Mouse (Mus musculus) C2C12 (cell line): ENCODE measurements around the gene 1700016D06Rik. TPM values are rescaled to one million over a fixed set of nuclear protein-coding genes. Genes with fewer than 3 reads are reported as not detected.

ENCODE experiments used
- H3K27me3 ChIP-seq: one replicate; pipeline ENCODE4 v1.6.1; 2011; ENCODE audit not compliant: control insufficient read depth, insufficient read depth, insufficient read length
- H3K36me3 ChIP-seq: one replicate; pipeline ENCODE4 v1.6.1; 2011; ENCODE audit not compliant: control insufficient read depth, insufficient read depth
- H3K4me3 ChIP-seq: one replicate; pipeline ENCODE4 v1.5.1; 2011; ENCODE audit warnings: mild to moderate bottlenecking, control low read depth; ENCODE audit not compliant: poor library complexity, insufficient read depth, severe bottlenecking
- H3K79me2 ChIP-seq: one replicate; pipeline ENCODE4 v1.6.1; 2011; ENCODE audit not compliant: control insufficient read depth, insufficient read depth
- H3K79me3 ChIP-seq: one replicate; pipeline ENCODE4 v1.6.1; 2011; ENCODE audit warnings: low read depth, control low read depth
- H3ac ChIP-seq: one replicate; pipeline ENCODE3; 2011; ENCODE audit warnings: low read depth; ENCODE audit not compliant: control insufficient read depth, insufficient read length
- CEBPB ChIP-seq: IDR thresholded peaks from one replicate; pipeline ENCODE4 v1.6.1; 2011; ENCODE audit warnings: low read depth, mild to moderate bottlenecking, control low read depth, moderate library complexity
- CTCF ChIP-seq: IDR thresholded peaks from one replicate; pipeline ENCODE4 v1.5.1; 2011; ENCODE audit not compliant: control insufficient read depth, insufficient read depth, insufficient read length
- FOSL1 ChIP-seq: IDR thresholded peaks from one replicate; pipeline ENCODE4 v1.8.0; 2011; ENCODE audit warnings: mild to moderate bottlenecking, low read length; ENCODE audit not compliant: poor library complexity, insufficient read depth, severe bottlenecking
- MAX ChIP-seq: IDR thresholded peaks from one replicate; pipeline ENCODE4 v1.6.1; 2011; ENCODE audit warnings: mild to moderate bottlenecking, control low read depth
- MYOD1 ChIP-seq: IDR thresholded peaks from one replicate; pipeline ENCODE4 v1.6.1; 2011; ENCODE audit warnings: low read depth; ENCODE audit not compliant: control insufficient read depth, insufficient read length
- MYOG ChIP-seq: IDR thresholded peaks from one replicate; pipeline ENCODE4 v1.6.1; 2011; ENCODE audit not compliant: control insufficient read depth, insufficient read length; ENCODE audit errors: extremely low read depth
- USF1 ChIP-seq: IDR thresholded peaks from one replicate; pipeline ENCODE4 v1.6.1; 2011; ENCODE audit warnings: low read depth, mild to moderate bottlenecking, control low read depth, moderate library complexity
- microRNA-seq: library from miRNA; unstranded; fragments of <30 nt; microRNA quantifications from one replicate; pipeline ENCODE4, GENCODE M21; 2019; ENCODE audit warnings: borderline microRNAs expressed
- polyA plus RNA-seq: library from polyadenylated mRNA; unstranded; fragments of >200 nt; fragmentation: generic; extraction: Trizol; gene quantifications from one replicate; pipeline ENCODE4 v1.2.1, GENCODE M21; 2012; ENCODE audit warnings: missing spikeins

The 1700016D06Rik gene
- polyA plus RNA-seq, 1 experiment = not detected

DNA sequence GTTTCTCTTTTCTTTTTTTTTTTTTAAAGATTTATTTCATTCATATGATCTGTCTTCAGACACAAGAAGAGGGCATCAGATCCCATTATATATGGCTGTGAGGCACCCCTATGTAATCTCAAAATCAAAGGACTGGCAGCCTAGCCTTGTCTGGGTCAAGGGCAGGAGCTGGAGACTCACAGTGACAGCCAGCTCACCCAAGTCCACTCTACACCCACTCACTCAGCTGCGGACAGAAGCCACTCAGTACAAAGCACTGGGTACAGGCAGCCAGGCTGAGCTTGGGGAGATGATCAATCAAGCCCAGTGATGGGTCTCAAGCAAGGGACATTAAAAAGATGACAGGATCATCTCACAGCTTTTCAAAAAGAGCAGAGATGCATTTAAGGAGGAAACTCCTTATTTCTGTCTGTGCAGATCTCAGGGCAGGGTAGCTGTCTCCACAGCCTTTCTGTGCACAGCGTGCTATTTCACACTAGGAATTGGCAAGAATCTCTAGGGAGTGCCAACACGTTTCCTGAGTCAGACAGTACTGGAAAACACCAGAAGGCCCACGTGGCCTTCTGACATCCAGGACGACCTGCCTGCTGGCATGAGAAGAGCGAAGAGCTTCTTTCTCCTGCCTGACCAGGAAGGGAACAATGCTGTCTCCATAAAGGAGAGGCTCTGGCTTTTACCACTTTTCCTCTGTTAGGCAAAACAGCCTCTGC, 86.6 kb downstream of the 1700016D06Rik start:
- TF ChIP-seq MAX = no peak
- TF ChIP-seq MYOG = no peak
- no peak for TF ChIP-seq MYOD1
- no peak for TF ChIP-seq CTCF
- TF ChIP-seq CEBPB = no peak
- TF ChIP-seq FOSL1 = no peak
- no peak for TF ChIP-seq USF1
- no peak overlapping the region for H3ac ChIP-seq
- no peaks in the 10 kb centered on the region for H3K27me3 ChIP-seq
- no peak overlapping the region for H3K4me3 ChIP-seq
- peaks cover 16% of the 10 kb centered on the region for H3K79me2 ChIP-seq
- peaks cover 4% of the 10 kb centered on the region for H3K79me3 ChIP-seq
- H3K36me3 ChIP-seq = peaks cover 89% of the 10 kb centered on the region

DNA sequence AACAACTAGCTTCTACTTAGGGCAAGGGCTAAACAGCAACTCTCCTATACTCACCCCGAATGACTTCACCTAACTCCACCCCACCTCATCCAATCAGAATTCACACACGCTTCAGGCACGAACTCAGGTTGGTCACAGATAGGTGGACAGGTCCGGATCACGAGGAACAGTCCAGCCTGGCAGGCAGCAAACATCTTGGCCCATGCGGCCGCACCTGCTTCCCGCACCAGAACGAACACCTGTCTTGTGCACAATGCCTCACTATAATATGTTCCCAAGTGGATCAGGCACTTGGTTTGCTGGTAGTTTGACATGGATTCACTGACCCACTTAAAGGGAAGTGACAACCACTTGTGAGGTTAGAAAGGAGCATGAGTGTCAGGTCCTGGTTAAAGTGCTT, 92.0 kb downstream of the 1700016D06Rik start:
- no peak overlapping the region for H3K4me3 ChIP-seq
- H3K27me3 ChIP-seq = no peaks in the 10 kb centered on the region
- peaks cover 4% of the 10 kb centered on the region for H3K79me3 ChIP-seq
- H3K79me2 ChIP-seq = peaks cover 8% of the 10 kb centered on the region
- peaks cover 40% of the 10 kb centered on the region for H3K36me3 ChIP-seq
- no peak overlapping the region for H3ac ChIP-seq
- TF ChIP-seq CTCF (no peak), MAX (no peak), USF1 (no peak), MYOG (no peak), FOSL1 (no peak), MYOD1 (no peak), CEBPB (no peak)

Small RNA genes lying within 50 kb of the gene (microRNA-seq; reads per million reads assigned to microRNA genes)
- 1.6 reads per million, percentile 36 among the genes with 10 or more reads in this experiment for gene Mir7238

Other genes starting within 250 kb of the 1700016D06Rik start
- 2.1 TPM for gene Rab20, start 222.4 kb downstream of the 1700016D06Rik start, polyA plus RNA-seq
- gene Naxd, start 203.6 kb downstream of the 1700016D06Rik start, polyA plus RNA-seq = 51.0 TPM
- 19.0 TPM for gene Cars2, start 150.3 kb downstream of the 1700016D06Rik start, polyA plus RNA-seq
- gene Ing1, start 145.5 kb downstream of the 1700016D06Rik start, polyA plus RNA-seq = 22.3 TPM
- 26.2 TPM for gene Ankrd10, start 65.3 kb downstream of the 1700016D06Rik start, polyA plus RNA-seq
- gene Arhgef7, start 26.7 kb upstream of the 1700016D06Rik start, polyA plus RNA-seq = 16.8 TPM
- not detected for gene Tex29, start 139.4 kb upstream of the 1700016D06Rik start, polyA plus RNA-seq